Mouse (Mus musculus) left cerebral cortex, postnatal 14 days (tissue): ENCODE measurements around the gene Il17rd. TPM values are rescaled to one million over a fixed set of nuclear protein-coding genes. Genes with fewer than 3 reads are reported as not detected.
A peak's percentile ranks its signal among the peaks of the same experiment; 100 is the strongest.

Experiments
- DNase-seq, 2 experiments: peaks; one replicate each; pipeline ENCODE4 v3.0.0; 2021 to 2022; ENCODE audit warnings: low spot score in 2 of 2, mixed read lengths in 1 of 2
- intact Hi-C: fragments of 180-260 bp; cut with DNase I; formaldehyde crosslinking; loops from one replicate; pipeline ENCODE4 v1.15.1; 2025
- total RNA-seq, 2 experiments: library from RNA; stranded (reverse); gene quantifications; 2 replicates each; pipeline ENCODE4 v1.2.3; 2021

The Il17rd gene
- total RNA-seq, 2 experiments from 2014 or later = 2.9 to 3.1 TPM

DNA sequence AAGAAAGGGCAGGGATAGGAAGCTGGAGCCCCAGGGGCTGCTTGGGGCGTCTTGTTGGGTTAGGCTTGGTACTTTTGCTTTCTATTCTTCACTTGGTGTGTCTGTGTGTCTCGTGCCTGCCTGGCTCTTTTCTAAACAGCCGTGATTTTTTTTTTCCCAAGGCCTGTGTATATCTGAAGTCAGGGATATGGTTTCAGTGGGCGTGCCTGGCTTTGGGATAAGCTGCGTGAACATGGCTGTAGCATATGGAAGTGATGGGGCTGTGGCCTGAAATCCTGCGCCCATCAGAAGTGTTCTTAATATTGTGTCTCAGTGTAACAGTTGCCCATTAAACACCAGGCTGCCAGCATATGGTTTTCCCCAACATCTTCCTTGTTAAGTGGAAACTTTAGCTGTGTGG, 36.3 kb downstream of the Il17rd start:
- intact Hi-C loops = no loop called here
- DNase-seq = no peak

- intact Hi-C loops = no loop called here
- peak in 1 of 2 experiments; percentile 30 for DNase-seq
Measured at GRCm38 (mm10) chr14:27075909-27076521, 37.3 kb downstream of the Il17rd start.

DNA sequence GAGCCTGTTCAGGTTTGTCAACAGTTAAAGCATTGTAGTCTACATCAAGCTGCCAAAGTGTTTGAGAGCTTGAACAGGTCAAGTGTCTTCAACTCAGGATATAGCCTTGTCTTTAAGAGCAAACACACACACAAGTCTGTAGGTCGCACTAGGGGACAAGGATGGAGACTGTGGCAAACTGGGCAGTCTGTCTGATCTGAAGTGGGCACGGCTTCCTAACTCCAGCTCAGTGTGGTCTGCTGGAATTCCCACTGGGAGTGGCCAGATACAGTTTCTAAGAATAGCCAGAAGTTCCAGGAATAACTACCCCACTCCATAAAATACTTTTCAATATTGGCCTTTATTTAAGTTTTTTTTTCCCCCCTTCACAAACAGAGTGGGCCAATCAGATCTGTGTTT, 37.8 kb downstream of the Il17rd start:
- no peak for DNase-seq
- intact Hi-C loops = no loop called here

DNA sequence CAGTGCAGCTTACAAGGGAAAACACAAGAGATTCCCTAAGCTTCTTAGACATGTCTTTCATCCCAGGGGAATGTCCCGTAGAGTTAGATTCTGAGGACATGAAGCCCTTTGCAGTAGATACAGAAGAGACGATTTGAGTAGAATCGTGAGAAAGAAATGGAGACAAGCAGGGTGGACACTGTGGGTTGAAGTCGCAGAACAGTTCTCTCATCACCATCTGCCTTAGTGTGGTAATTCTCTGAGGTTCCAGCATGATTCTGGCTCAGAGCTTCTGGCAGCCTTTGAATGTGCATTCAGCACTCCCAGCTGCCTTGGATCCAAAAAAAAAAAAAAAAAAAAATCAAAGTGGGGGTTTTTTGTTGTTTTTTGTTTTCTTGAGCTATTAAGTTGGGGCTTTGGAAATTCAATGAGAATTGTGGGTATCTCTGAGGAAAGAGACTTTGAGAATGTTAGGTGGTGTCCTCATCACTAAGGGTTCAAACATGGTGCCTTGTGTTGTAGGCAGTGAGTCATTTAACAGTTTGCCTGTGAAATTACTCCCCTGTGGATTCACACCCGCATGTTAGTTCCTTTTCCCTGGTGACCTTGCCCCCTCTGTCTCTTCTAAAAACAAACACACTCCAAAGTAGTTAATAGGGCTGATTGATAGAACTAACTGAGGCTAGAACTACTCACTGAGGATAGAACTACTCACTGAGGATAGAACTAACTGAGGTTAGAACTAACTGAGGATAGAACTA, 43.0 kb downstream of the Il17rd start:
- peak; percentile 53 to 74 for DNase-seq
- intact Hi-C loops = no loop called here

GRCm38 (mm10) chr14:27085471-27085870, 46.7 kb downstream of the Il17rd start:
- intact Hi-C loops = no loop called here
- no peak for DNase-seq

DNA sequence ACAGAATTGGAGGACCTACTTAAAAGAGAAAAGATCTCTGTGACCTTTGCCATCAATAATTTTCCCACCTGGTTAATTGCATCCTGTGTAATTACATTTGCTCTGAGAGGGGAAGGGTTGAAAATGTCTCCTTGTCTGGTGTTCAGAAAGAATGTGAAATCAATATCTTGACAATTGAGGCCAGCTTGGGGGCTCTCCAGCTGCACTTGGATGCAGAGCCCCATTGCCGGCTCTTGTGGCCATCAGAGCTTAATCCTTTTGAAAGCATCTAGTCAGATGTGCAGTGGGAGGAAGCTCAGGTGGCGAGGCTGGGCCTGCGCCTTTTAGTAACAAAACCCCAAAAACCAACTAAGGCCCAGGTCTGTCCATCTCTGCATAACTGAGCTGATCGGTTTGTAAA, 47.3 kb downstream of the Il17rd start:
- DNase-seq = no peak
- intact Hi-C loops = no loop called here

GRCm38 (mm10) chr14:27094247-27094646, 55.5 kb downstream of the Il17rd start:
- intact Hi-C loops = no loop called here
- no peak for DNase-seq

DNA sequence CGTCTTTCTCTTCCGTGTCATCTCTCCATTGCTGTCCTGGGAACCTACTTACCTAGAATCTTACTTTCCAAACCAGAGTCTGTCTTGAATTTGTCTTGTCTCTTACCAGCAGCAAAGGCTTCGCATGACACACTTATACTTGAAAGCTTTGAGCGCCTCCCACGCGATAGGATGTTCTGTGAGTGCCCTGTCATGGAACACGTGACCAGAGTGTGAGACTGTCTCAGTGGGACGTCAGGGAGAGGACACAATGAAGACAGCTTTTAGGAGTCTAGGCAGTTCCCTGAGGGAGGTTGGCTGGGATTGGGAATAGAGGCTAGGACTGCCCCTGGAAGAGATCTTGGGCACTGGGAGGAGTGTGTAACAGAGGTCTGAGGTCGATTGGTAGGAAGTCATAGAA, 57.4 kb downstream of the Il17rd start:
- peak in 1 of 2 experiments; percentile 38 for DNase-seq
- intact Hi-C loops = loop anchor here (2.0 to 5.0 kb wide), 2 partner anchors 65 to 429 kb away; partner anchors contain the start of gene Pde12

- peak; percentile 76 to 77 for DNase-seq
- intact Hi-C loops = loop anchor here (2.0 to 5.0 kb wide), 2 partner anchors 66 to 429 kb away; partner anchors contain the start of gene Pde12
Measured at GRCm38 (mm10) chr14:27096779-27097178, 58.0 kb downstream of the Il17rd start.

DNA sequence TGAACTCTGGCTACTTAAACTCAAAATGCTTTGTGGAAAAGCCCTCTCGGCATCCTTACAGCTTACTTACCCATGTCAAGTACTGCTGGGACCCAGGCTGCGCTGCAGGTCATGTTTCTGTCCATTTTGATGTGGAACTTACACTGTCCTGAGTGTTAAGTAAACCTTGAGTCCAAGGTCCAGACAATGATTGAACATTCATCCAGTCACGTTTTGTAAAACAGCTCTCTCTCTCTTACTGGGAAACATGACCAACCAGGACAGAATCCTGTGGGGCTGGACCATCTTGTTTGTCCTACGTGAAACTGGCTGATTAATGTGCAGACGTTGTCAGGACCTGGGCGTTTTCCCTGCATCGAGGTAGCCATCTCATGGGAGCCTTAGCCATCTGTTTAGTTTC, 63.0 kb downstream of the Il17rd start:
- no peak for DNase-seq
- intact Hi-C loops = loop anchor here (10.0 kb wide), 1 partner anchor 313 kb away; no protein-coding TSS in a partner anchor

DNA sequence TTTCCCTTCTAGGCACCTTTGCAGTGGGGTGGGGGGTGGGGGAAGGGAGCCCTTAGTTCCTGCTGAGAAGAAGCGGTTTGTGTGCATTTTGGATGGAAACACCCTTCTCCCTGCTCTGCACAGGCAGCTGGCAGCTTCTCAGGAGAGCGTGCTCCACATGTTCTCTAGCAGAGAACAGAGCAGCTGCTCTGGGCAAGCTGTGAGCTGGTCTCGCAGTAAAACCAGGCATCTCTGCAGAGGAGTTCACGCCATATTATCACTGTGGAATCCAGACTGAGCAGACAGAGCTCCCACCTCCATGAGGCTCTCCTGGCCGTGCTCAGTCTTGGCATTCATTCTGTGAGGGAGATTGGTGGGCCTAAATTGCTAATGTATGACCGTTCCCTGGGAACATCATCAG, 64.0 kb downstream of the Il17rd start:
- peak; percentile 38 to 57 for DNase-seq
- intact Hi-C loops = loop anchor here (10.0 kb wide), 1 partner anchor 312 kb away; no protein-coding TSS in a partner anchor

DNA sequence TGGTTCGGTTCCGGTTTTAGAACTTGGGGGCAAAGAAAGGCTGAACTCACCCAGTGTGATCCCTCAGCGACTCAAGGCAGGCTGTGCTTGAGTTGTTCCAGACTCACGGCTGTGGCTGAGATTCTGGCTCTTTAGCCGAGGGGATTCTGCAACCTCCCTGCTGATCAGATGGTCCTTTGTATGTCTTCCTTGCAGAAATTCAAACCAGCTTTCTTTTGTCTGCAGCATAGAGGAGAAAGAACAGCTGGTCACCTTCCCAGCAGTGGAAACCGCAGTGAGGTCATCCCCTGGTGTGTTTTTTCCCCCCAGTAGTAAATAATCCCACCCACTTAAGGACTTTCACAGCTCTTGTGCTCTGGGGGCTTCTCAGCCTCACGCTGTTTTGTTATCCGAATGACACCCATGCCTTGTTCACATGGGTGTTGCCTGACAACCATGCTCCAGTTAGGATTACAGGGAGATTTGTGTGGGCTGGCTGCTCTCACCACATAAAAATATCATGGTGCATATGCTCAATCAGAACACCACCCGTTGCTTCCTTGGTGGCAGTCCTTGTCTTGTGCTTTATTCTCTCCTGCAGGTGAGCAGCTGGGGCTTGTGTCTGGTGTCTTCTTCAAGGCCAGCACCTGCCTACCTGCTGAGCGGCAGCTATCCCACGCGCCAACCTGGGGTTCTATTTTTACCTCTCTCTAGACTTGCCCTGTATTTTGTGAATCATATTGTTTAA, 67.2 kb downstream of the Il17rd start:
- peak; percentile 57 to 81 for DNase-seq
- intact Hi-C loops = loop anchor here (10.0 kb wide), 1 partner anchor 309 kb away; no protein-coding TSS in a partner anchor

DNA sequence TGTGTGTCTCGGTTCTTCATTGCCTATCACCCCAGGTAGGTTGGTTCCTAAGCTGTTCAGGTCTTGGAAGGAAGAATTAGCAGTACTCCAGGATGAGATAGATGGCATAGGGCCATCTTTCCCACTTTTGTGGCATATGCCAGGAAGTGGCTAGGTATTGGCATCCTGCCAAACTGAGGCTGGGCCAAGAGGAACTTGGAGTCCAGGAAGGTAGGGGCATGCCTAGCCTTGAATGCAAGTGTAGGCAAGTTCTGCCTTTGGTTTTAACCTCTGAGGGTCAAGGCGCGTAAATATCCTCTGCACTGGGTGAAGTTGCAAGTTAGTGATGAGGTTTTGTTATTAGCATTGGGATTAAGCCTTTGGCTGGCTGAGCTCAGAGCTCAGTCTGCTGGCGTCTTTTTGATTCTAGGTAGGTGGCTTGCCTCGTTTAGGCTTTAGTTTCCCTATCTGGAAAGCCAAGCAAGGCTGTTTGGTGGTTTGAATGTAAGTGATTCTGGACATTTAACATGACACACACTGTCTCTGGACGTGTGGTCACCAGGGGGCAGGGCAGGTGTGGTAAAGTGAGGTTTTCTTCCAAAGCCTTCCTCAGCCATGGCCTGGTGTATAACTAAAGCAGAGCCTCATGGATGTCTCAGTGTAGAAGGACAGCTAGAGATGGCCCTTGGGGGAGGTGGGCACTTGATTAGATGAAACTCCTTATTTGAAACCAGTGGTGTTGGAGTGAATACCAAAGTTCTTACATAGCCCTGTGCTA, 70.2 kb downstream of the Il17rd start:
- intact Hi-C loops = loop anchor here (10.0 kb wide), 1 partner anchor 306 kb away; no protein-coding TSS in a partner anchor

DNA sequence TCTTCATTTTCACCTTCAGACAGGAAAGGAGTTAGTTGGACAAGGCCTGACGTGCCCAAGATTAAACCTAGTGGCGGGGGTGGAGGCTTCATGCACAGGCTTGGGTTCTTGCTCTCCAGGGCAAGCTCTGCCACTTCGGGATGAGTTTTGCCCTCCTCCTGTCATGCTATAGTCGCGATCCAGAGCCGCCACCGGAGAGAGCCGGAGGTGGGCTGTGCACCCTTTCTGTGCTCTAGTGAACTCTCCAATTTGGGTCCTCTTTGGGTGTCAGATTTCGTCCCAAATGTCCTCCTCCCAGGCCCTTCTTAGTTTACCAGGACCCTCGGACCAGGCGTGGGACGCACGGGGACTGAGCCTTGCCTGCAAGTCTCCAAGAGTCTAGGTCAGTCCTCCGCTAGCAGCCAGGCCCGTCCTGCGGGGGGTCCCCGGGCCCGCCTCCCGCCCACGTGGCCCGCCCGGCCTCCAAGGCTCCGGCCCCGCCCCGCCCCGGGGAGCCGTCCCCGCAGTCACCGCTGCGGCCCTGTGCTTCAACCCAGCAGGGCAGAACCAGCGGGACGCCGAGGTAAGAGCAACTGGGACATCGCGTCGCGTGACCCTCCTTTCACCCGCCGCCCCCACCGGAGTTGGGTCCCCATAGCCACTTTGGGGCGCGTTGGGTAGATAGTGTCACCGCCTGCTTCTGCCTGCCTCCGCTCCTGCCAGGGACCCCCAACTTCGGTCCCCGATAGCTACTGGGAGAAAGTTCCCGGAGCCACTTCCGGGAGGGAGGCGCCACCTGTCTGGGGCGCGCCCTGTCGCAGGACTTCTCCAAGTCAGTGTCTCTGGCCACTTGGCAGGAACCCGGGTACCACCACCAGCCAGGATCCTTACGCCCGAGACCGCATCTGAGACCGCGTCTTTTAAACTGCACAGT, 75.9 kb downstream of the Il17rd start, which contains the start of gene Arhgef3:
Gene Arhgef3, plus strand, starts transcription at position 538 of the 913 bp plus-strand sequence.
- intact Hi-C loops = loop anchor here (5.0 kb wide), 2 partner anchors 53 to 68 kb away; no protein-coding TSS in a partner anchor
- no peak for DNase-seq

More for the DNA sequence above, 70.2 kb downstream of the Il17rd start:
- no peak for DNase-seq

DNA sequence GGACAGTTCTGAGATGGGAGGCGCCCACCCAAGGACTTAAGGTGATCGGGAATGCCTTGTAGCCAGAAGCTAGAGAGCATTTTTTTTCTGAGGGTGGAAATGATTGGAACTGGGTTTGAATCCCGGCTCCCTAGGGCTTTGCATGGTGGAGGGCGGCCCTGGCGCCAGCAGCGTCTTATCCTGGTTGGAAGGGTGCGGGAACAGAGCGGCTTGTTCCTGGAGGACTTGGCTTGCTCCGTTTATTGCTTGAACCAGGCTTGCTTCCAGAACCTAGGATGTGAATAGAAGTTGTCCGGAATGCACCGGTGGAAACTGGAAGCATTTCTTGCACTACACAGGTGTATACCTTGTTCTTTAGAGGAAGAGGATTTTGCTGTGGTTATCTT, 76.5 kb downstream of the Il17rd start:
- DNase-seq = no peak
- intact Hi-C loops = loop anchor here (5.0 kb wide), 1 partner anchor 52 kb away; no protein-coding TSS in a partner anchor

DNA sequence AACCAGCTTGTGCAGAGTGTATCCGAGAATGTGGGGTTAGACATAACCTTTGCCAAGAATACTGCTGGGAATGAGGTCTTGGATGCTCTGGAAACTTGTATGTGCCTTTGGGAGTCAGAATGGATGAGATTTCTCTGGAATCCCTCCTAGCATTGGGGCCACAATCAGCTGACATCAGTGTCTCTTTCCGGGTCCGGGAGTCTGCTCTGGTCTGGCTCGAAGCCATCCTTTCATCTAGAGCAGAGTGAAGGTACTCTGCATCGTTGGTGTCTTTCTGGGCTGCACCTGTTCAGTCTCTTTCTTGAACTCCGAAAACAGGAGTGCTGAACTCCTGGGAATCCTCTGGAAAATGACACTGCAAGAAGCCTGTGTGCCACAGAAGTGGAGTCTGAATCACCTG, 77.2 kb downstream of the Il17rd start:
- intact Hi-C loops = loop anchor here (5.0 kb wide), 1 partner anchor 51 kb away; no protein-coding TSS in a partner anchor
- no peak for DNase-seq

DNA sequence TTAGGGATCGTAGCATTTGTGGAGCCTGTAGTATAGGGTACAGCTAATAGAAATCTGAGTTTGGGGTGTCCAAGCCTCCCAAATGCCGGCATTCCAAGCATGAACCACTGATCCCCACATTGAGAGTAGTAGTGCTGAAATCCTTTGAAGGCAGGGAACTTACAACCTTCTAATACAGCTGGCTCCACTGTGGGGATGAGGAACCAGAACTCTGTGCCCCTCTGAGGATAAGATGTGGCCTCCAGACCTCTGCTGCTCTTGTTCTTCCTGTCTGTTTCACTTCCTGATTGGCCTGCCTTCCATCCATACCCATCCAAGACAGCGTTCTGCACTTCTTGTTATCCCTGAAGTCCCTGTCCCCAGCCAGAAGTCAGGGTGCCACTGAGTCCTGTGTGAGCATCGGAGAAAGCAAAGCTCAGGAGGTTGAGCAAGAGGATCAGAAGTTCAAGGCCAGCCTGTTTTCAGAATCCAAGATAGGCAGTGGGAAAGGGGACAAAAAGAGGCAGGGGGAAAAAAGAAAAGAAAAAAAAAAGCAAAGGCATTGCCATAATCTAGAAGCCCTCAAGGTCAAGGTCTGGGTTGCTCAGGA, 77.9 kb downstream of the Il17rd start:
- no peak for DNase-seq
- intact Hi-C loops = loop anchor here (5.0 kb wide), 1 partner anchor 51 kb away; no protein-coding TSS in a partner anchor
